Mouse (Mus musculus): ENCODE data around the gene Phxr2. TPM values are rescaled to one million over a fixed set of nuclear protein-coding genes. Genes with fewer than 3 reads are reported as not detected.

Phxr2 gene
- polyA plus RNA-seq, 1 experiment from 2014 or later = 0.16 TPM

DNA sequence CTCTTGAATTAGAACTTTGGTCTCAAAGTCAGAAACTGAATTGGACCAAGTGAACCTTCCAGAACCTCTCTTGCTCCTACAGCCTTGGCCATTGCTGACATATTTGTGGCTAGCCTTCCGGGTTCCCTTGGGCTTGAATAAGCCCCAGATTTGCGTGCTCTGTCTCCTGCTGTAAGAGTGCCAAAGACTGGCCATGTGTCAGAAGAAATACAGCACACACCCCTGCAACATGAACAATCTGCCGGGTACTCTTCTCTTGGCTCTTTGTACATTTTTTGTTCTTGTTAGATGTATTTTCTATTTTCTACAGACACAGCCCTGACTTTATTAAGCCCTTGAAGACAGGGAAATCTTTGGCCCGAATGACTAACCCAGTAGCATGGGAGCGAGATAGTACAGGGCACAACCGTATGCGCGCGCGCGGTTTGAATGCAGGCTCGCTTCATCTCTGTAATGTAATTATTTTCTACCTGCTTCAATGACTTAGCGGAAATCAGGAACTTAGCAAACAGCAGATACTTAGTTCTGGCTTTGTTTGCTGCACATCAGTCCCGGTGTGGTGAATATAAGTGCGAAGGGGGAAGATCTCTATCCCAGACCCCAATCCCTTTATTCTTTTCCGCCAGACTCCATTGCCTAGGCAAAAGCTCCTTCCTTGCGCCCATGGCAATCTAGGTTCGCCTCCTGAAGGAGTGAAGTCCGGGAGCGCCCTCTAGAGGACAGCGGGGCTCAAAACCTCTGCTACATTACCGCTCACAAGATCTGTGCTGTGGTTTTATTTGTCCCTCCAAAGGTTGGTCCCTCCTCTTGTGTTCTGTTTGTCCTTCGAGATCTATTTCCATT, 41.5 kb downstream of the Phxr2 start:
- Histone ChIP-seq H3K9me3 (no peaks in the 10 kb centered on the region), H3K9ac (no peak overlapping the region), H3K4me2 (replicated peaks) (peak overlapping the region; percentile 14), H3K4me1 (no peaks in the 10 kb centered on the region), H3K27ac (no peak overlapping the region), H3K36me3 (no peaks in the 10 kb centered on the region), H3K27me3 (replicated peaks) (no peaks in the 10 kb centered on the region), H3K4me3 (no peak overlapping the region)
- peak; percentile 88 for ATAC-seq (ENCODE audit: low FRiP score, low read depth)
- WGBS = 50% methylated on average over 23 of the region's 23 CpGs

DNA sequence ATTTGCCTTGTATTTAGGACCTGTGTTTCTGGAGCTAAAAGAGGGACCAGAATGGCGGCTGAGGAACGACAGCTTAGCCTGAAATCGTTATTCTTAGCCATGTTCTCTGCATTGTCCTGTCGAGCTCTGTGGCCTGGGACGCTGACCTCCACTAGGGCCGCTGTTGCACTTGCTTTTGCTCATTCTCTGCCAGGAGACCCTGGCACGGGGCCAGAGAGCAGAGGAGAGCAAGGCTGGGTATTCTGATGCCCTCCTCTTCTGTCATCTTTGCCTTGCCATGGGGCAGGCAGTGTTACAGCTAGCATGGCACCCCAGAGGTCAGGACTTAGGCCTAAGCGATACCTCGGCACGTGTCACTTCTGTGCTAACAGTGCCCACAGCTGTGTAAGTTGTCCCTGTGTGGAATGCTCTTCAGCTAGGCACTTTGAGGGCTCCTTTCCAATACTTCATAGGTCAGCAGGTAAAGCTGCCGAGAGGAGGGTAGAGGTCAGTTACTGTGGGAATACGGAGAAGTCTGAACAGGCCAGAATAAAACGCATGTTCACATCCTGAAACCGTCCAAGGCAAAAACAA, 42.6 kb downstream of the Phxr2 start:
- no peak for ATAC-seq (ENCODE audit: low FRiP score, low read depth)
- H3K4me1 ChIP-seq = no peaks in the 10 kb centered on the region
- H3K27me3 ChIP-seq (replicated peaks) = no peaks in the 10 kb centered on the region
- H3K27ac ChIP-seq = no peak overlapping the region
- no peaks in the 10 kb centered on the region for H3K9me3 ChIP-seq
- no peak overlapping the region for H3K4me2 ChIP-seq (replicated peaks)
- no peak overlapping the region for H3K9ac ChIP-seq
- H3K4me3 ChIP-seq = no peak overlapping the region
- 88% methylated on average over 14 of the region's 14 CpGs for WGBS
- H3K36me3 ChIP-seq = no peaks in the 10 kb centered on the region

DNA sequence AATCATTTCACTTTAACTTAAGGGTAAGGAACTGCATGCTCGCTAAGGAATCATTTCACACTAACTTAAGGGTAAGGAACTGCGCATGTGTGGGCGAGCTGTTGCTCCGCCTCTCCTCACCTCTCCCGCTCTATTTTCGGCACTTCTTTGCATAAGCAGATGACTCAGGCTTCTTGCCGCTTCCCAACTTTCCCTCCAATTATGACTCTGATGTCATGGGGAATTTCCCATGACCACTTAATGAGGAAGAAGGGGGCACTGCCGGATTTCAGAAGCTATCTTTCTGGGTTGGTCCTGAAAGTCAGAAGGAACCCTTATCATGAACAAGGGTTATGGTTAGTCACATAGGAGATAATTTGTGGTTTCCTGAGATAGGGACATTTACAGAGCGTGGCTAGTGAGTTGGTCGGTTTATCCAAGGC, 44.5 kb downstream of the Phxr2 start:
- H3K4me2 ChIP-seq (replicated peaks) = no peak overlapping the region
- H3K27me3 ChIP-seq (replicated peaks) = no peaks in the 10 kb centered on the region
- H3K9ac ChIP-seq = no peak overlapping the region
- ATAC-seq (ENCODE audit: low FRiP score, low read depth) = no peak
- no peaks in the 10 kb centered on the region for H3K9me3 ChIP-seq
- H3K4me1 ChIP-seq = no peaks in the 10 kb centered on the region
- H3K27ac ChIP-seq = no peak overlapping the region
- no peak overlapping the region for H3K4me3 ChIP-seq
- 89% methylated on average over 10 of the region's 10 CpGs for WGBS
- no peaks in the 10 kb centered on the region for H3K36me3 ChIP-seq

DNA sequence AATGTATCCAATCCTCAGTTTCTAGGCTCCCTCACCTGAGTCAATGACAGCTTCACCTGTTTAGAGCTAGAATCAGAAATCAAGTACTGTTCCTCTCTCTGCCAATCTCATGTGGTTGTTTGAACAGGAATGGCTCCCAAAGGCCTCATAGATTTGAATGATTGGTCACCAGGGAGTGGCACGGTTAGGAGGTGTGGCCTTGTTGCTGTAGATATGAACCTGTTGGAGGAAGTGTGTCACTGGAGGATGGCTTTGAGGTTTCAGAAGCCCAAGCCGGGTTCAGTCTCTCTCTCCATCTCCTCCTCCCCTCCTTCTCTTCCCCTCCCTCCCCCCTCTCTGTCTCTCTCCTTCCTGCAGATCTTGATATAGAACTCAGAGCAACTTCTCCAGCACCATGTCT, 47.5 kb downstream of the Phxr2 start:
- Histone ChIP-seq H3K4me3 (no peak overlapping the region), H3K4me1 (no peaks in the 10 kb centered on the region), H3K27ac (no peak overlapping the region), H3K36me3 (no peaks in the 10 kb centered on the region), H3K9ac (no peak overlapping the region), H3K4me2 (replicated peaks) (no peak overlapping the region), H3K27me3 (replicated peaks) (no peaks in the 10 kb centered on the region), H3K9me3 (no peaks in the 10 kb centered on the region)
- WGBS = 87% methylated on average over 2 of the region's 2 CpGs
- no peak for ATAC-seq (ENCODE audit: low FRiP score, low read depth)

DNA sequence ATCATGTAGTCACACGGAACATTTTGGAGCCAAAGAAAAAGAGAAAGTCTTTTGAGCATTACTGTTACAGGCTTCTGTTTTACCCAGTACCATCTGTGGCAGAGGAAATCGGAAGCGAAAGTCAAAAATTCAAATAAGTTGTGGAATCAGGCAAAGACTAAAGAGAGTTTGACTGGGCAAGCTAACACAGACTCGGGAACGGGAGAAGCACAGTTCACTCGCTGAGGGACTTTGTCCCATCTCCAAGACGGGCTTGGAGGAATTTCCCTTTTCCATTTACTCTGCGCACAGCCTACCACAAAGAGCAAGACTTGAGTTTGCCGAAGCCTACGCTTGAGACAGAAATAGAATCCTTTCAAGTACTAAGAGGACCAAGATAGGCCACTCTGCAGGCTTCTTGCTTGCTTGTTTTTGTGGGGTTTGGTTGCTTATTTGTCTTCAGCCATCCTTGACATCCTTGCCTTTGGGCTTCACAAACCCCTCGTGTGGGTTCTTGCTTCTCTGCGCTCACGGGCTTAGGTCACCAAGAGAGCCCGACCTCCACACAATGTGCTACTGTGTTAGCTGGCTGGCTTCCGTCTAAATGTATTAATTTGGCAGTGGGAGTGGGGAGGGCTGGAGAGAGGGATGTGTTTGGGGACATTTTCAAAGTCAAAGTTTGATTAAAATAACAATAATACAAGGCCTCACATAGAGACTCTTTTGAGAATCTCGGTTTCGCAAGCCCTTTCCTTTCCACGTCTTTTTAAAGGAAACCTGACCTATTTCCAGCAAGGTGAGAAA, 49.8 kb downstream of the Phxr2 start:
- Histone ChIP-seq H3K27me3 (replicated peaks) (no peaks in the 10 kb centered on the region), H3K27ac (no peak overlapping the region), H3K4me2 (replicated peaks) (no peak overlapping the region), H3K9me3 (no peaks in the 10 kb centered on the region), H3K4me1 (no peaks in the 10 kb centered on the region), H3K4me3 (no peak overlapping the region), H3K36me3 (no peaks in the 10 kb centered on the region), H3K9ac (no peak overlapping the region)
- ATAC-seq (ENCODE audit: low FRiP score, low read depth) = no peak
- 81% methylated on average over 18 of the region's 18 CpGs for WGBS

Other genes starting within 250 kb of the Phxr2 start
- 194 and 225 TPM in 2 replicates for gene Atp2b1, start 211.9 kb downstream of the Phxr2 start, polyA plus RNA-seq (2016; fragmentation: Nextera tagmentation; extraction: Ambion mirVana)
- 17.7 and 21.9 TPM in 2 replicates for gene Poc1b, start 19.3 kb downstream of the Phxr2 start, polyA plus RNA-seq (2016; fragmentation: Nextera tagmentation; extraction: Ambion mirVana)
- 4.6 and 5.0 TPM in 2 replicates for gene Galnt4, start 18.2 kb downstream of the Phxr2 start, polyA plus RNA-seq (2016; fragmentation: Nextera tagmentation; extraction: Ambion mirVana)
- 38.7 and 40.6 TPM in 2 replicates for gene Dusp6, start 136.9 kb upstream of the Phxr2 start, polyA plus RNA-seq (2016; fragmentation: Nextera tagmentation; extraction: Ambion mirVana)